Mouse (Mus musculus): ENCODE results near the gene Ssr3.

DNA sequence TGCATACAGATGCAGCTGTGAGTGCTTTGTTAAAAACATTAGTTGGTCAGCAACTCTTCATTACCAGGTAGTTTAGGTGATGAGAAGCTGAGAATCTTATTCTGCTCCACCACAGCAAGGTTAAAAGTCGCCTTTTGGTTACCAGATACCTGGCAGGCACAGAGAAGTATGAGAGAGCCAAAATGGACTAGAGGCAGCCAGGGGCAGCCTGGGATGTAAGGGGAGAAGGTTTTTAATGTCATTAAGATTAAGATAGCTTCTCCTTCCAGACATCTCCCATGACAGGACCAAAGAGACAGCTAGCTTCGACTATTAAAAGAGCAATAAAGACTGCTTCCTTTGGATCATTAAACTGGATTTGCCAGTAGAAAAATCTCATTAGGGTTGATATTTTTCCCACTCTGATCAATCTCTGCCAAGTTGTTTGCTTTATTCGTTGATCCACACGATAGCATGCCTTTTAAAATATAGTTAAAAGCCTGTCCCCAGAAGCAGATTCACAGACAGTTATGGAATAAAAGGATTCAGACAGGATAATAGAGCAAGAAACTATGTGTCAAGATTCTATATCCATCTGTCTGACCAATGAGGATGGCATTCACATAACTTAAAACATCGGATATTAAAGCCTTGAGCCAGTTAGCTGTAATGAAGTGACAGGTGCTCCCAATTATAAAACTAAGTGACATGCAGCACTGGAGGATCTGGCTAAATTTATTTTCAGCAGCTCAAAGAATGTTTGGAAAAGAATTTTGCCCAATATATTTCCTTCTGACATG lies 52.1 kb downstream of the Ssr3 start:
- TF ChIP-seq CTCF (IDR thresholded peaks at IDR 0.05; ENCODE audit: control insufficient read depth, insufficient read depth, insufficient replicate concordance, low read depth, low read length), result no peak
- TF ChIP-seq POLR2A (IDR thresholded peaks at IDR 0.05; ENCODE audit: control insufficient read depth, low read depth, low read length), result no peak

All from testis, adult 2 months (tissue).